Mouse (Mus musculus) inflammation-experienced regulatory T-cells, adult 16 weeks (primary cell): ENCODE results near the gene Tiprl. TPM values are rescaled to one million over a fixed set of nuclear protein-coding genes. Genes with fewer than 3 reads are reported as not detected.

Source experiments
- polyA plus RNA-seq: library from polyadenylated mRNA; unstranded; fragments of 100-300 nt; shearing (Covaris generic); gene quantifications from one replicate; pipeline ENCODE4 v1.2.1, GENCODE M21; 2017

Gene Tiprl
- 111 TPM for polyA plus RNA-seq

DNA sequence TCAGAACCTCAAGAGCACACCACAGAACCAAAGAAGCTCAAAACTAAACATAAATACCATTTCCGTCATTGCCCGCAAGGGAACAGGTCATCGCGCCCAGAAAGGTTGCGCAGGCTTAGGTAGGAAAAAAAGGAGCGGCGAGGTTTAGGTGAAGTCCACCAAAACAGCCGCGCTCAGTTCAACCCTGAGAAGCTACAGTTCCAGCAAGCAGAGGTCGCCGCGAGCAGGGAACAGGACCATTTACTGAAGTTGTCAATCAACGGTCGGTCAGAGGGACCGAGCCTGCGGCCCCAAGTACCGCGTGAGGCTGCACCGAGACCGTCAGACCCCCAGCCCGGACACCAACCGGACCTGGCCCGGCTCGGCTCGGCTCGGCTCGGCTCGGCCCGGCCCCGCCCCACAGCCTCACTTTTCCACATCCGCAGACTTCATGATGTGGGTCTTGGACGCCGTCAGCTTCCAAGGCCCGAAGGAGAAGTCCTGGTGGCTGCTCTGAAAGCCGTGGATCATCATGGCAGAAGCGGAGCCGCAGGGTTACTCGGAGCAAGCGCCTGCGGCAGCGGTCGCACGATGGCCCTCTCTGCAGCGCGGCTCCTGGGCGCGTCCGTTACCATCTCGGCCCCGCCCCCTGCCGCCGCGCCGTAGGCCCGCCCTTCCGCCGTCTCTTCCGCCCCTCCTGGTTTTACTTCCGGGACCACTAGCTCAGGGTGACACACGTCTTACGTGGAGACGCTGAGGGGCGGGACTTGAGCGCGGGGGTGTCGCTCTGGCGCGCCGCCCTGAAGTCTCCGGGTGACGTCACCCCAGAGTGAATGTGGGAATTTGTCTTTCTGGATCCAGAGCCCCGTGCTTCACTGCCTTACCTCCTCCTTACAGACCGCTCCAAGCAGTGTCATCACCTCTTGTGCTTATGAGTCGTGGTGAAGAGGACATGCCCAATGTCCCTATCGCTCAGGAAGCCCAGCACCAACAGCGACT lies at the start of gene Tiprl:
Gene Tiprl (minus strand): TSS at position 676 of the 978 bp plus-strand sequence.

GRCm38 (mm10) chr1:165193880-165194661 lies 42.7 kb downstream of the Tiprl start, which contains the start of gene Sft2d2:
TSS of gene Sft2d2 (minus strand) at chr1:165194438.

Other genes starting within 250 kb of the Tiprl start
- 0.15 TPM for gene Tbx19, start 76.2 kb downstream of the Tiprl start, polyA plus RNA-seq
- gene Sft2d2, start 42.6 kb downstream of the Tiprl start, polyA plus RNA-seq: 68.7 TPM
- gene Gpr161, start 58.8 kb upstream of the Tiprl start, polyA plus RNA-seq: 0.13 TPM
- gene Dcaf6, start 223.5 kb upstream of the Tiprl start, polyA plus RNA-seq: 8.2 TPM
- gene Mpc2, start 223.6 kb upstream of the Tiprl start, polyA plus RNA-seq: 150 TPM
- 0.17 TPM for gene Adcy10, start 248.2 kb upstream of the Tiprl start, polyA plus RNA-seq